Mouse (Mus musculus) lung, embryonic 15.5 days (tissue): ENCODE data around the gene Vps36. TPM values are rescaled to one million over a fixed set of nuclear protein-coding genes. Genes with fewer than 3 reads are reported as not detected.
A peak's percentile ranks its signal among the peaks of the same experiment; 100 is the strongest.

ENCODE experiments used
- ATAC-seq: fragments of 200-750 bp; cut with Nextera tagmentation; 2 replicates; pipeline ENCODE4 v1.8.0; 2017; ENCODE audit warnings: moderate number of reproducible peaks, borderline replicate concordance; ENCODE audit not compliant: low FRiP score, low TSS enrichment; ENCODE audit errors: extremely low read depth
- H3K27ac ChIP-seq: fragments of 300-500 bp; sonication (generic); 2 replicates; pipeline ENCODE4 v1.5.1; 2015; ENCODE audit warnings: moderate library complexity, mild to moderate bottlenecking, inconsistent platforms
- H3K27me3 ChIP-seq: fragments of 300-500 bp; sonication (generic); 2 replicates; pipeline ENCODE4 v1.6.1; 2015; ENCODE audit warnings: inconsistent platforms
- H3K36me3 ChIP-seq: fragments of 300-500 bp; sonication (generic); 2 replicates; pipeline ENCODE4 v1.6.1; 2015; ENCODE audit warnings: inconsistent platforms
- H3K4me1 ChIP-seq: fragments of 300-500 bp; sonication (generic); 2 replicates; pipeline ENCODE4 v1.6.1; 2015; ENCODE audit warnings: inconsistent platforms
- H3K4me2 ChIP-seq: fragments of 300-500 bp; sonication (generic); 2 replicates; pipeline ENCODE4 v1.6.1; 2015; ENCODE audit warnings: inconsistent platforms, mild to moderate bottlenecking, moderate library complexity
- H3K4me3 ChIP-seq: fragments of 300-500 bp; sonication (generic); 2 replicates; pipeline ENCODE4 v1.5.1; 2015; ENCODE audit warnings: mild to moderate bottlenecking, inconsistent platforms
- H3K9ac ChIP-seq: fragments of 300-500 bp; sonication (generic); 2 replicates; pipeline ENCODE4 v1.6.1; 2015; ENCODE audit warnings: inconsistent platforms
- H3K9me3 ChIP-seq: fragments of 300-500 bp; sonication (generic); 2 replicates; pipeline ENCODE4 v1.6.1; 2016; ENCODE audit warnings: inconsistent platforms
- WGBS: fragments of 180-500 bp; shearing (Covaris S2); methylation state at CpG from one replicate; pipeline ENCODE4 v1.1.7; 2015; 5-methylcytosine and 5-hydroxymethylcytosine counted together
- polyA plus RNA-seq: library from polyadenylated mRNA; unstranded; fragments of >200 nt; fragmentation: Nextera tagmentation; extraction: Ambion mirVana; gene quantifications from 2 replicates; pipeline ENCODE4 v1.2.1, GENCODE M21; 2015

Vps36 gene
- polyA plus RNA-seq, 1 experiment from 2014 or later = 47.6 TPM

GRCm38 (mm10) chr8:22166080-22166603 lies 26.5 kb upstream of the Vps36 start, which contains the start of gene Nek3:
Nek3 (minus strand) TSS chr8:22166435.
- H3K9me3 ChIP-seq = no peaks in the 10 kb centered on the region
- peak within 1 kb of the TSS; percentile 69 for H3K4me2 ChIP-seq
- ATAC-seq = peak; percentile 99
- 0 out of 2 replicates have a peak, but pooled peaks cover 10% of the 10 kb centered on the region for H3K4me1 ChIP-seq
- peak within 1 kb of the TSS; percentile 70 for H3K27ac ChIP-seq
- no peaks in the 10 kb centered on the region for H3K27me3 ChIP-seq
- peak within 1 kb of the TSS; percentile 51 for H3K4me3 ChIP-seq
- under 1% methylated on average over 39 of the region's 43 CpGs for WGBS
- peak within 1 kb of the TSS; percentile 50 for H3K9ac ChIP-seq
- H3K36me3 ChIP-seq = peaks cover 26% of the 10 kb centered on the region

- H3K4me3 ChIP-seq = no peak overlapping the region
- no peak overlapping the region for H3K9ac ChIP-seq
- no peak overlapping the region for H3K4me2 ChIP-seq
- no peak for ATAC-seq
- no peaks in the 10 kb centered on the region for H3K9me3 ChIP-seq
- H3K27ac ChIP-seq = no peak overlapping the region
- H3K36me3 ChIP-seq = peaks cover 36% of the 10 kb centered on the region
- 0 out of 2 replicates have a peak, but pooled peaks cover 10% of the 10 kb centered on the region for H3K4me1 ChIP-seq
- no peaks in the 10 kb centered on the region for H3K27me3 ChIP-seq
- WGBS = 94% methylated on average over 5 of the region's 5 CpGs
These were observed 23.4 kb upstream of the Vps36 start for GRCm38 (mm10) chr8:22169167-22169566.

GRCm38 (mm10) chr8:22175966-22176365 lies 16.6 kb upstream of the Vps36 start:
- WGBS = 95% methylated on average over 7 of the region's 7 CpGs
- no peak overlapping the region for H3K27ac ChIP-seq
- ATAC-seq = no peak
- H3K36me3 ChIP-seq = peaks cover 52% of the 10 kb centered on the region
- H3K4me3 ChIP-seq = no peak overlapping the region
- H3K4me2 ChIP-seq = no peak overlapping the region
- no peaks in the 10 kb centered on the region for H3K9me3 ChIP-seq
- no peaks in the 10 kb centered on the region for H3K27me3 ChIP-seq
- H3K9ac ChIP-seq = no peak overlapping the region
- 0 out of 2 replicates have a peak, but pooled peaks cover 6% of the 10 kb centered on the region for H3K4me1 ChIP-seq

GRCm38 (mm10) chr8:22184884-22185283 lies 7.7 kb upstream of the Vps36 start:
- H3K4me1 ChIP-seq = peaks cover 27% of the 10 kb centered on the region
- no peaks in the 10 kb centered on the region for H3K9me3 ChIP-seq
- H3K4me3 ChIP-seq = peak overlapping the region; percentile 94
- H3K27me3 ChIP-seq = no peaks in the 10 kb centered on the region
- no peaks in the 10 kb centered on the region; the same call in 1 of the 2 replicates for H3K36me3 ChIP-seq
- peak overlapping the region; percentile 95 for H3K27ac ChIP-seq
- H3K4me2 ChIP-seq = peak overlapping the region; percentile 85
- peak overlapping the region; percentile 75 for H3K9ac ChIP-seq
- ATAC-seq = peak; percentile 48
- 0% methylated on average over 3 of the region's 3 CpGs for WGBS

- Histone ChIP-seq H3K27me3 (no peaks in the 10 kb centered on the region), H3K9ac (peak within 1 kb of the TSS; percentile 75), H3K27ac (peak within 1 kb of the TSS; percentile 95), H3K4me1 (peaks cover 22% of the 10 kb centered on the region), H3K9me3 (no peaks in the 10 kb centered on the region), H3K4me3 (peak within 1 kb of the TSS; percentile 94), H3K4me2 (peak within 1 kb of the TSS; percentile 85), H3K36me3 (no peaks in the 10 kb centered on the region)
- 2% methylated on average over 63 of the region's 63 CpGs for WGBS
- ATAC-seq = peak; percentile 96
These were observed 6.9 kb upstream of the Vps36 start, which contains the start of gene Ckap2 for GRCm38 (mm10) chr8:22185431-22186397. Ckap2 (minus strand) TSS chr8:22185819.

GRCm38 (mm10) chr8:22193432-22194010 lies 912 bp downstream of the Vps36 start:
- H3K4me2 ChIP-seq = peak overlapping the region; percentile 55
- H3K4me3 ChIP-seq = peak overlapping the region; percentile 78
- H3K4me1 ChIP-seq = peaks cover 9% of the 10 kb centered on the region
- peak overlapping the region; percentile 92 for H3K9ac ChIP-seq
- H3K27me3 ChIP-seq = no peaks in the 10 kb centered on the region
- peak overlapping the region; percentile 99 for H3K27ac ChIP-seq
- WGBS = 8% methylated on average over 12 of the region's 12 CpGs
- no peaks in the 10 kb centered on the region for H3K36me3 ChIP-seq
- H3K9me3 ChIP-seq = no peaks in the 10 kb centered on the region
- peak; percentile 41; the same call in 1 of the 2 replicates for ATAC-seq

GRCm38 (mm10) chr8:22197914-22198313 lies 5.3 kb downstream of the Vps36 start:
- H3K27me3 ChIP-seq = no peaks in the 10 kb centered on the region
- H3K27ac ChIP-seq = no peak overlapping the region
- 83% methylated on average over 6 of the region's 6 CpGs for WGBS
- H3K4me3 ChIP-seq = no peak overlapping the region
- no peaks in the 10 kb centered on the region for H3K9me3 ChIP-seq
- no peak for ATAC-seq
- H3K4me2 ChIP-seq = no peak overlapping the region
- H3K4me1 ChIP-seq = peaks cover 6% of the 10 kb centered on the region
- no peak overlapping the region for H3K9ac ChIP-seq
- peaks cover 19% of the 10 kb centered on the region for H3K36me3 ChIP-seq

- H3K9ac ChIP-seq = no peak overlapping the region
- no peak overlapping the region for H3K4me3 ChIP-seq
- H3K27ac ChIP-seq = no peak overlapping the region
- 97% methylated on average over 8 of the region's 8 CpGs for WGBS
- no peaks in the 10 kb centered on the region for H3K27me3 ChIP-seq
- peaks cover 3% of the 10 kb centered on the region for H3K4me1 ChIP-seq
- peaks cover 26% of the 10 kb centered on the region for H3K36me3 ChIP-seq
- ATAC-seq = no peak
- H3K4me2 ChIP-seq = no peak overlapping the region
- H3K9me3 ChIP-seq = no peaks in the 10 kb centered on the region
These were observed 6.9 kb downstream of the Vps36 start for GRCm38 (mm10) chr8:22199481-22199880.

- Histone ChIP-seq H3K36me3 (peaks cover 40% of the 10 kb centered on the region), H3K4me2 (no peak overlapping the region), H3K27ac (no peak overlapping the region; the same call in 1 of the 2 replicates), H3K9ac (no peak overlapping the region), H3K9me3 (no peaks in the 10 kb centered on the region), H3K4me3 (no peak overlapping the region), H3K4me1 (no peaks in the 10 kb centered on the region), H3K27me3 (no peaks in the 10 kb centered on the region)
- ATAC-seq = no peak
- 69% methylated on average over 4 of the region's 4 CpGs for WGBS
These were observed 14.9 kb downstream of the Vps36 start for GRCm38 (mm10) chr8:22207535-22207934.

GRCm38 (mm10) chr8:22209012-22209411 lies 16.4 kb downstream of the Vps36 start:
- Histone ChIP-seq H3K36me3 (peaks cover 41% of the 10 kb centered on the region), H3K9ac (no peak overlapping the region)
- peak; percentile 72; the same call in 1 of the 2 replicates for ATAC-seq

GRCm38 (mm10) chr8:22214826-22215225 lies 22.2 kb downstream of the Vps36 start:
- Histone ChIP-seq H3K4me1 (no peaks in the 10 kb centered on the region), H3K9me3 (no peaks in the 10 kb centered on the region), H3K27ac (no peak overlapping the region), H3K36me3 (peaks cover 72% of the 10 kb centered on the region), H3K4me2 (no peak overlapping the region), H3K4me3 (no peak overlapping the region), H3K9ac (no peak overlapping the region), H3K27me3 (no peaks in the 10 kb centered on the region)
- no peak for ATAC-seq
- WGBS = 88% methylated on average over 10 of the region's 10 CpGs

More at GRCm38 (mm10) chr8:22209012-22209411, 16.4 kb downstream of the Vps36 start:
- no peaks in the 10 kb centered on the region for H3K4me1 ChIP-seq
- no peak overlapping the region for H3K4me3 ChIP-seq
- H3K4me2 ChIP-seq = no peak overlapping the region
- no peaks in the 10 kb centered on the region for H3K27me3 ChIP-seq
- H3K9me3 ChIP-seq = no peaks in the 10 kb centered on the region
- WGBS = 17% methylated on average over 5 of the region's 5 CpGs
- peak overlapping the region; percentile 50; the same call in 1 of the 2 replicates for H3K27ac ChIP-seq
